Mouse (Mus musculus): ENCODE data around the gene Ccdc63.
"Not testable (repeated sequence)": the region's sequence is repeated elsewhere in the genome, so short reads cannot be mapped to it uniquely, and the experiment has no call there.

Ccdc63 gene

DNA sequence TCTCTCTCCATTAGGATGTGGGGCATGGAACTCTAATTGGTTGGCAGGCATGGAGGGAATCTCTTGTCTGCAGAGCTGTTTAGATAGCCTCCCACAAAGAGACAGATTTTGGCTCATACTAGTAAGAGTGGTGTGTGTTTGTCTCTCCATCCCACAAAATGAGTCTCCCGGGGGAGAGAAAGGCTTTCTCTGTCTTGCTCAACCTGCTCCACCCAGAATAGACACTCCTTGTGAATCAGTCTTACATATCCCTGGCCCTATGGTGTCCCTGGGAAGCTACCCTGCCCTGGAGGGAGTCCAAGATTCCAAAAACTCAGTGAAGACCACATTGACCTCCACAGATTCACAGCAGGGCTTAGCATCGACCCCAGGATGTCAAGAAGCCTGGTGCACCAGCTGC is 15.9 kb upstream of the Ccdc63 start:
- peaks cover 80% of the 10 kb centered on the region for H3K4me1 ChIP-seq (replicated peaks; ENCODE audit: low read depth, low read length)
- peak overlapping the region; percentile 77 for H3K4me3 ChIP-seq (replicated peaks; ENCODE audit: low read length)
- no peak for TF ChIP-seq POU5F1 (IDR thresholded peaks at IDR 0.05; ENCODE audit: borderline replicate concordance, low read length)
- TF ChIP-seq NANOG (IDR thresholded peaks at IDR 0.05; ENCODE audit: borderline replicate concordance, low read length) = no peak
- TF ChIP-seq CTCF (conservative IDR thresholded peaks at IDR 0.05; ENCODE audit: low read length) = no peak
- peaks cover 28% of the 10 kb centered on the region for H3K36me3 ChIP-seq (ENCODE audit: insufficient read depth, low read length)
- no peaks in the 10 kb centered on the region for H3K27me3 ChIP-seq (ENCODE audit: insufficient read depth, low read length)
- no peaks in the 10 kb centered on the region for H3K9me3 ChIP-seq (ENCODE audit: low read length)

DNA sequence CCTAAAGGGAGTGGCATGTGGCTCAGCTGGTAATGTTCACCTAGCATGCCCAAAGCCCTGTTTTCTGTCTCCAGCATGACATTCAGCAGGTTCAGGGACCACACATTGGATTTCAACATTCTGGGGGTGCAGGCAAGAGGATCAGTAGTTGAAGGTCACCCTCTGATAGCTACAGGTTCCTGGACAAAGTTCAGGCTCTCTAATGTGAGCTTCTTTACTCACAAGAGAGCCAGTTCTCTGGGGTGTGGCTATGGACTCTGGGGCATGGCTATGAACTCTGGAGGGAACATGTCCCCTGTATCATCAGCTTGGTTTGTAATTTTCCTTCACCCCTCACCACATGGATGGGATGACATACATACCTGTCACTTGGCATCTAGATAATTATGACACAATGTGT is 15.0 kb upstream of the Ccdc63 start:
- no peak for TF ChIP-seq NANOG (IDR thresholded peaks at IDR 0.05; ENCODE audit: borderline replicate concordance, low read length)
- TF ChIP-seq CTCF (conservative IDR thresholded peaks at IDR 0.05; ENCODE audit: low read length) = no peak
- TF ChIP-seq POU5F1 (IDR thresholded peaks at IDR 0.05; ENCODE audit: borderline replicate concordance, low read length) = no peak

DNA sequence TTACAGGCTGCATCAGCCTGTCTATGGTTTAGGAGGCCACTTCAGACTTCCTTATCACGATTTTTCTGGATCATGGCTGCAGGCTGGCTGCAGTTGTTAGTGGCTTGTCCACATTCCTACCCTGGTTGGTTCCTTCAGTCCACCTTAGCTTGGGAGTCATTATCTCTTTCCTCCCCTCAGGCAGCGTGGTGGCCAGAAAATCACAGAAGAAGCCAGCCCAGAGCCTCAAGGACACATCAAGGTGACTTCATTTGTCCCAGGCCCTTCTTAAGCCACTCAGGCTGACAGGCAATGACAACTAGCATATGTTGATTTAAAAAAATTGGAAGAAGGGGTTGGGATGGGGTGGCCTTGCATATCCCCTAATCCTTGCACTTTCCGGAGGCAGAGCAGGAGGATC is 14.2 kb upstream of the Ccdc63 start:
- no peaks in the 10 kb centered on the region for H3K9me3 ChIP-seq (ENCODE audit: low read length)
- no peak for TF ChIP-seq CTCF (conservative IDR thresholded peaks at IDR 0.05; ENCODE audit: low read length)
- H3K4me1 ChIP-seq (replicated peaks; ENCODE audit: low read depth, low read length) = peaks cover 80% of the 10 kb centered on the region
- peak overlapping the region; percentile 30 for H3K4me3 ChIP-seq (replicated peaks; ENCODE audit: low read length)
- no peaks in the 10 kb centered on the region for H3K27me3 ChIP-seq (ENCODE audit: insufficient read depth, low read length)
- H3K36me3 ChIP-seq (ENCODE audit: insufficient read depth, low read length) = peaks cover 11% of the 10 kb centered on the region

More for the DNA sequence above, 15.0 kb upstream of the Ccdc63 start:
- peaks cover 80% of the 10 kb centered on the region for H3K4me1 ChIP-seq (replicated peaks; ENCODE audit: low read depth, low read length)
- H3K9me3 ChIP-seq (ENCODE audit: low read length) = no peaks in the 10 kb centered on the region
- no peaks in the 10 kb centered on the region for H3K27me3 ChIP-seq (ENCODE audit: insufficient read depth, low read length)
- H3K36me3 ChIP-seq (ENCODE audit: insufficient read depth, low read length) = peaks cover 19% of the 10 kb centered on the region
- no peak overlapping the region for H3K4me3 ChIP-seq (replicated peaks; ENCODE audit: low read length)

DNA sequence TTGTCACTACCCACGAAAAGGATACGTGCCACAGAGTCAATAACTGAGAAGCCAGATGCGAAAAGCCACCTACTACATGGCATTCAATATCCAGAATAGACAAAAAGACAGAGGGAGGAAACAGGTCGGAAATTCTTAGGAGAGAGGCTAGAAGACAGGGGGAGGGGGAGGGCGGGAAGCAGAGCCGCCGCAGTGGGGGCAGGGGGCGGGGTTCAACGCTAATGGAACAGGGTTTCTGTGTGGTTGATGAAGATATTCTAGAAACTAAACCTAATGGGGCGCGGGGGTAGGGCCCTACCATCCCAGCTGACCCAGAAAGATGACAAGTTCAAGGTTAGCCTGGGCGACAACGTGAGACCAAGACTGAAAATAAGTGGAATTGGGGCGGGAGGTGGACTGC is 13.4 kb upstream of the Ccdc63 start:
- TF ChIP-seq NANOG (IDR thresholded peaks at IDR 0.05; ENCODE audit: borderline replicate concordance, low read length) (no peak), POU5F1 (IDR thresholded peaks at IDR 0.05; ENCODE audit: borderline replicate concordance, low read length) (no peak), CTCF (conservative IDR thresholded peaks at IDR 0.05; ENCODE audit: low read length) (no peak)
- Histone ChIP-seq H3K4me3 (replicated peaks; ENCODE audit: low read length) (no peak overlapping the region), H3K9me3 (ENCODE audit: low read length) (no peaks in the 10 kb centered on the region), H3K27me3 (ENCODE audit: insufficient read depth, low read length) (no peaks in the 10 kb centered on the region), H3K36me3 (ENCODE audit: insufficient read depth, low read length) (peaks cover 3% of the 10 kb centered on the region), H3K4me1 (replicated peaks; ENCODE audit: low read depth, low read length) (peaks cover 80% of the 10 kb centered on the region)

DNA sequence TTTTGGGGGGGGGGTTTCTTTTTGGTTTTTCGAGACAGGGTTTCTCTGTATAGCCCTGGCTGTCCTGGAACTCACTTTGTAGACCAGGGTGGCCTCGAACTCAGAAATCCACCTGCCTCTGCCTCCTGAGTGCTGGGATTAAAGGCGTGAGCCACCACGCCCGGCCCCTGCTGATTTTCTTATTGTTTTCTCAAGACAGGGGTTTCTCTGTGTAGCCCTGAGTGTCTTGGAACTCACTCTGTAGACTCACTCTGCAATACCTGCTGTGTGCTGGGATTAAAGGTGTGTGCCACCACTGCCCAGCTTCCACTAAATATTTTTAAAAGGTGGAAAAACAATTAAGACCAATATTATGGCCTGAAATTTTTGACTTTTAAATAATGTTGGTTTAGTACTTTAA is 11.9 kb upstream of the Ccdc63 start:
- H3K9me3 ChIP-seq (ENCODE audit: low read length); H3K4me3 ChIP-seq (replicated peaks; ENCODE audit: low read length); H3K27me3 ChIP-seq (ENCODE audit: insufficient read depth, low read length); H3K36me3 ChIP-seq (ENCODE audit: insufficient read depth, low read length): not testable (repeated sequence)
- peaks cover 93% of the 10 kb centered on the region for H3K4me1 ChIP-seq (replicated peaks; ENCODE audit: low read depth, low read length)

DNA sequence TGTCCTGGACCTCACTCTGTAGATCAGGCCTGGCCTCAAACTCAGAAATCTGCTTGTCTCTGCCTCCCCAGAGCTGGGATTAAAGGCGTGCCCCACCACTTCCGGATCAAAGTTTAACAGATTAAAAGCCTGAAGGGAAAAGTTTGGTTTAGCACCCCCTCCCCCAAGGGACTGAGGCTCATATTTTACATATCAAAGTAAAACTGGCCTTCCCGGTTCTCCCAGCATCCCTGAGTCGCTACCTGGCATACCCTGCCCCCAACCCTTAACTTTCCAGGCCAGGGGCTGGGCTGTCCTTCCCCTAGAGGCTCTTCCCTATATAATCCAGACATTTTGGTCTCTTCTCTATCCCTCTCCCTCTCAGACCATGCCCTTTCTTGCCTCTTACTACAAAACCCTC is 8.6 kb upstream of the Ccdc63 start:
- TF ChIP-seq CTCF (conservative IDR thresholded peaks at IDR 0.05; ENCODE audit: low read length) (no peak), NANOG (IDR thresholded peaks at IDR 0.05; ENCODE audit: borderline replicate concordance, low read length) (no peak), POU5F1 (IDR thresholded peaks at IDR 0.05; ENCODE audit: borderline replicate concordance, low read length) (no peak)
- Histone ChIP-seq H3K9me3 (ENCODE audit: low read length) (no peaks in the 10 kb centered on the region), H3K4me3 (replicated peaks; ENCODE audit: low read length) (no peak overlapping the region), H3K27me3 (ENCODE audit: insufficient read depth, low read length) (no peaks in the 10 kb centered on the region), H3K4me1 (replicated peaks; ENCODE audit: low read depth, low read length) (peaks cover 89% of the 10 kb centered on the region), H3K36me3 (ENCODE audit: insufficient read depth, low read length) (no peaks in the 10 kb centered on the region)

DNA sequence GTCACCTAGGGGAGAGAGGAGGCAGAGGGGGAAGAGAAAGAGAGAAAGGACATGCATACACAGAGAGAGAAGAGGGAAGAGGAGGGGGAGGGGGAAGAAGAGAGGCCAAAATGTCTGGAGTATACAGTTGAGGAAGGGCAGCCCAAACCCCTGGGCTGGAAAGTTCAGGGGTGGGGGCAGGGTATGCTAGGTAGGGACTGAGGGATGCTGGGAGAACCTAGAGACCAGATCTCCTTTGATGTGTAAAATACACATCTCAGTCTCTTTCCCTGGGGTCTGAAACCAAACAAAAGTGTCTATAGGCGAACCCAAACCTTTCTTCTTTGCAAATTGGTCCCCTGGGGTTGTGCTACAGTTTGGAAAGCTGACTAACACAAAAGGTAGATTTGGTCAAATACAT is 7.5 kb upstream of the Ccdc63 start:
- Histone ChIP-seq H3K4me3 (replicated peaks; ENCODE audit: low read length) (no peak overlapping the region), H3K36me3 (ENCODE audit: insufficient read depth, low read length) (no peaks in the 10 kb centered on the region), H3K4me1 (replicated peaks; ENCODE audit: low read depth, low read length) (peaks cover 89% of the 10 kb centered on the region), H3K9me3 (ENCODE audit: low read length) (no peaks in the 10 kb centered on the region), H3K27me3 (ENCODE audit: insufficient read depth, low read length) (no peaks in the 10 kb centered on the region)
- TF ChIP-seq NANOG (IDR thresholded peaks at IDR 0.05; ENCODE audit: borderline replicate concordance, low read length) (no peak), POU5F1 (IDR thresholded peaks at IDR 0.05; ENCODE audit: borderline replicate concordance, low read length) (no peak), CTCF (conservative IDR thresholded peaks at IDR 0.05; ENCODE audit: low read length) (no peak)

DNA sequence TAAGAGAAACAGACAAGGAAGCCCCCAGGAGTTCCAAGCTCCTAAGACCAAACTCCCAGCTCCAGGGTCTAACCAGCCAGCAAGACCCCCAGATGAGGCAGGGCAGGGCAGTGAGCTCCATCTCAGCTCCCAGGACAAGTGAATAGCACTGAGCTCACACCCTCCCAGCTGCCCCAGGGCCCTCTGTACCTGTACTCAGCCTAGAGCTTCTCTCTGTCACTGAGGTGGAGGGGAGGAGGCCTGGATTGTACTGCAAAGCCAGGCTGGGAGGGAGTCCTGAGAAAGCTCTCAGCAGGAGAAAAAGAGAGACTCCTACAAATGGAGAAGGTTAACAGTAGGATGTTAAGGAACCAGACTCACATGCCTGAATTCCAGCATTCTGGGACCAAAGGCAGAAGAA is 6.0 kb upstream of the Ccdc63 start:
- Histone ChIP-seq H3K9me3 (ENCODE audit: low read length) (no peaks in the 10 kb centered on the region), H3K4me1 (replicated peaks; ENCODE audit: low read depth, low read length) (peaks cover 81% of the 10 kb centered on the region), H3K4me3 (replicated peaks; ENCODE audit: low read length) (peak overlapping the region; percentile 63), H3K27me3 (ENCODE audit: insufficient read depth, low read length) (no peaks in the 10 kb centered on the region), H3K36me3 (ENCODE audit: insufficient read depth, low read length) (no peaks in the 10 kb centered on the region)
- TF ChIP-seq POU5F1 (IDR thresholded peaks at IDR 0.05; ENCODE audit: borderline replicate concordance, low read length) = no peak
- TF ChIP-seq CTCF (conservative IDR thresholded peaks at IDR 0.05; ENCODE audit: low read length) = no peak
- TF ChIP-seq NANOG (IDR thresholded peaks at IDR 0.05; ENCODE audit: borderline replicate concordance, low read length) = no peak

DNA sequence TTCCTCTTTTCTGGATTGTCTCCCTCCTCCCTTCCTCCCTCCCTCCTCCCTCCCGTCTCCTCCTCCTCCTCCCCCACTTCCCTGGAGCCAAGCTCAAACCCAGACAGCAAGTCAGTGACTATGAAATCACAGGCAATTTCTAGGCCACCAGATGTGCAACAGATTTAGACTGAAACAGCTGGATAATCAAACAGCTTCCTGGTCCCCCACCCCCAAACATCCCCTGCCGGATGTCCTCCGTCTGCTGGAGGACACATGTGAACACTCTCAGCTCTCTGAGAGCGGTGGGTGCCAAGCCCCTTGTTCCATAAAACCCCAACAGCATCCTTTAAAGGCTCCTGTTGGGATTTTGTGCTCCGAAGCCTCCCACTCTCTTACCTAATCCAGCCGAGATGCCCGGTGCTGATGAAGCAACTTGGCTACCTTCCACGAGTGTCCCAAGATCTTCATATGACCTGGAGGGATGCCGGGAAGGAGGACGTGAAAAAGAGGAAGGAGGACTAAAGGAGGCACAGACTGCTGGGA is 5.5 kb upstream of the Ccdc63 start:
- H3K4me1 ChIP-seq (replicated peaks; ENCODE audit: low read depth, low read length) = peaks cover 76% of the 10 kb centered on the region
- peak overlapping the region; percentile 63 for H3K4me3 ChIP-seq (replicated peaks; ENCODE audit: low read length)
- no peaks in the 10 kb centered on the region for H3K9me3 ChIP-seq (ENCODE audit: low read length)
- TF ChIP-seq CTCF (conservative IDR thresholded peaks at IDR 0.05; ENCODE audit: low read length) (no peak), NANOG (IDR thresholded peaks at IDR 0.05; ENCODE audit: borderline replicate concordance, low read length) (no peak), POU5F1 (IDR thresholded peaks at IDR 0.05; ENCODE audit: borderline replicate concordance, low read length) (no peak)
- H3K27me3 ChIP-seq (ENCODE audit: insufficient read depth, low read length) = no peaks in the 10 kb centered on the region
- no peaks in the 10 kb centered on the region for H3K36me3 ChIP-seq (ENCODE audit: insufficient read depth, low read length)
